Mouse (Mus musculus) hindbrain, embryonic 10.5 days (tissue): ENCODE results near the gene Lrrc25. TPM values are rescaled to one million over a fixed set of nuclear protein-coding genes. Genes with fewer than 3 reads are reported as not detected.
A peak's percentile ranks its signal among the peaks of the same experiment; 100 is the strongest.

Experiments used
- DNase-seq: peaks from one replicate; pipeline ENCODE4 v3.0.0-alpha.2; 2017; ENCODE audit warnings: low spot score
- H3K27ac ChIP-seq: fragments of 300-500 bp; sonication (generic); 2 replicates; pipeline ENCODE4 v1.5.1; 2016; ENCODE audit warnings: mild to moderate bottlenecking, moderate library complexity
- H3K27me3 ChIP-seq: fragments of 300-500 bp; sonication (generic); 2 replicates; pipeline ENCODE4 v1.6.1; 2016; ENCODE audit warnings: mild to moderate bottlenecking; ENCODE audit not compliant: poor library complexity, insufficient read depth, severe bottlenecking
- H3K36me3 ChIP-seq: fragments of 300-500 bp; sonication (generic); 2 replicates; pipeline ENCODE4 v1.6.1; 2016; ENCODE audit warnings: mild to moderate bottlenecking, moderate library complexity
- H3K4me1 ChIP-seq: fragments of 300-500 bp; sonication (generic); replicated peaks from 2 replicates; pipeline ENCODE4 v1.6.1; 2016; ENCODE audit warnings: mild to moderate bottlenecking
- H3K4me3 ChIP-seq: fragments of 300-500 bp; sonication (generic); 2 replicates; pipeline ENCODE4 v1.5.1; 2016; ENCODE audit warnings: mild to moderate bottlenecking, moderate library complexity
- H3K9me3 ChIP-seq: fragments of 300-500 bp; sonication (generic); 2 replicates; pipeline ENCODE4 v1.6.1; 2016; ENCODE audit warnings: mild to moderate bottlenecking, moderate library complexity
- whole genome bisulfite sequencing: fragments of 180-500 bp; shearing (Covaris S2); methylation state at CpG from one replicate; pipeline ENCODE4 v1.1.7; 2016; 5-methylcytosine and 5-hydroxymethylcytosine counted together
- polyA plus RNA-seq: library from polyadenylated mRNA; unstranded; fragments of >200 nt; fragmentation: Nextera tagmentation; extraction: Ambion mirVana; gene quantifications from 2 replicates; pipeline ENCODE4 v1.2.1, GENCODE M21; 2016

The Lrrc25 gene
- polyA plus RNA-seq, 1 experiment from 2014 or later: 1.6 TPM

DNA sequence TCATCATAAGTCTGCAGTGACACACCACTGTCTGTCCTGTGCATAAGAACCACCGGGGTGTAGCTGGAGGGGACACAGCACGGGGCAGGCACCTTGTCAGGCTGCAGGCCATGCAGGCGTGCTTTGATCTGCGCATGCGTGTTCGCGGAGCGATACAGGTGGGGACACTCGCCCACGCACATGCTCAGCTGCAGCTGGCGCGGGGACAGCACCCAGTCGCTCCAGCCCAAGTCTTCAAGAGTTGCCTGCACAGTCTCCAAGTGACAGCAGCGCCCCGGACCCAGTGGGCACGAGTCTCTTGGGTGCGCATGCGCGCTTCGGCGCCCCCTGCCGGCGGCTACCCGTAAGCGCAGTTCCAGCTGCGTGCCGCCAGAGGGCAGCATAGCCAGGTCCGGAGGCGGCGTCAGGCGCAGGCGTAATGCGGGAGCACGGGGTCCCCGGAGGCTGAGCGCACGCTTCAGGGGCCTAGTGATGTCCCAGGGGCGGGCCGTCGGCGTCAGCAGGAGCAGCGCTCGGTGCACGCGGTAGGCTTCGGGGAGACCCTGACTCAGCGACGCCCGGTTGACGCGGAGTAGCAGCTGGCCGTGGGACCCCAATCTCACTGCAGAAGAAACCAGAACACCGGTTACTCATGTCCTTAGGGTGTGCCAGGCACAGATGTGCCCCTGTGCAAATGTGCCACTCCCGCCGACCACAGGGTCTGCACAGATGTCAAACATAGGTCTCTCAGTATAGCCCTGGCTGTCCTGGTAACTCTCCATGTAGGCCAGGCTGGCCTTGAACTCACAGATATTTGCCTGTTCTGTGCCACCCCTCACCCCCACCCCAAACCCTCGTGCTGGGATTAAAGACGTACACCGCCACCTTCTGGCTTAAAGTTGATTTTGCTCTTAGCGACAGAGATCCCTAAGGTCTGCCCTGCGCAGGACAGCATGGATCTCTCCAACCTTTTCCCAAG is 13.9 kb downstream of the Lrrc25 start:
- Histone ChIP-seq H3K27ac (peak overlapping the region; percentile 83), H3K4me3 (peak overlapping the region; percentile 54), H3K36me3 (no peaks in the 10 kb centered on the region), H3K9me3 (no peaks in the 10 kb centered on the region), H3K4me1 (peaks cover 37% of the 10 kb centered on the region), H3K27me3 (peaks cover 38% of the 10 kb centered on the region)
- 1% methylated on average over 60 of the region's 60 CpGs for WGBS
- peak; percentile 94 for DNase-seq

DNA sequence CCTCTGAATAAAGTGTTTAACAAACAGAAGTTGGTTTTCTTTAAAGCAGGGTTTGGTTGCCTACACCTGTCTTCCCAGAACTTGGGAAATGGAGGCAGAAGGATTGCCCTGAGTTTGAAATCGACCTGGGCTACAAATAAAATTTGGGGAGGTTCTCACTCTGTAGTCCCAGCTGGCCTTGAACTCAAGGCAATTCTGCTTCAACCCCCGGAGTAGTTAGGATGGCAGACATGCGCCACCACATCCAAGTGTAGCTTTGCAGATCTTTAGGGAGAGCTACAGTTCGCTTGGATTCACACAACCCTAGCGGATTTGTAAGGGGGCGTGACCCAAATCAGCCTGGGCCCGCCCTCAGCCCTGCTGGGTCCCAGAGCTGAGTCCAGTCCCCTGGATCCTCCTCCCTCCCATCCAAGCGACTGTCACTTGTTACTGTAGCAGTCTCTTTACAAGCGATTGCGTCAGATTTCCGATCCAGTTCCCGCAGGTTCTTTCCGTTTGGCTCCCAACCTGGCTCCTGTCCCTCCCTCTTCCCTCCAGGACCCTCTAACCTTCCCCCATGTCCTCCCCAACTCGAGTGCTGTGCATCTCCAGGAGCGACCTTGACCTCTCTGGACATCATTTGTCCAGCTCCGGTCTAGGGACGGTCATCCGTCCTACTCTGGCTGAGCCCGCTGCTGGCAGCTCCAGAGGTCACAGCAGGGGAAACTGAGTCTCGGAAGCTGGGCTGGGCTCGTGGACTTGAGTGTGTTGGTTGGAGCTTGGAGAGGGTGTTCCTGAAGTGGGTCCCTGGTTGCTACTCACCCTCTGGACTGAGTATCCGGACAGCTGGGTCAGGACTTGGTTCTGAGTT is 14.8 kb downstream of the Lrrc25 start:
- H3K27me3 ChIP-seq: peaks cover 38% of the 10 kb centered on the region
- H3K36me3 ChIP-seq: no peaks in the 10 kb centered on the region
- DNase-seq: peak; percentile 35
- H3K9me3 ChIP-seq: no peaks in the 10 kb centered on the region
- H3K4me1 ChIP-seq: peaks cover 31% of the 10 kb centered on the region
- 14% methylated on average over 22 of the region's 22 CpGs for WGBS
- peak overlapping the region; percentile 54 for H3K4me3 ChIP-seq
- peak overlapping the region; percentile 83 for H3K27ac ChIP-seq

DNA sequence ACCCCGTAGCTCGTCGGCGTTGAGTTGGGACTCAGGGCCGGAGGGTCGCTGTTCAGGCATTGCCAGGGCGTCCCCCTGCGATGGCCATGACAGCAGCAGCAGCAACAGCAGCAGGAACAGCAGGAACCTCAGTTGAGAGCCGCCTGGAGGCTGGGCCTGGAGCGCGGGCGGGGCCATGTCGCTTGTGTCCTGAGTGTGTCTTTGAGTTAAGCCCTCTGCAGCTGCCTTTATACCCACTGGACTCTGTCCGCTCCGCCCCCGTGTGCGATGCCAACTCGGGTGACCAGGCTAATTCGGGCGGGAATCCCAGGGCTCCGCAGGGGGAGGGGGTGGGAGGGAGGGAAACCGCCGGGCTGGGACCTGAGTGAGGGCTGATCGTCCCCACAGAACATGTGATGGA is 15.5 kb downstream of the Lrrc25 start:
- no peak for DNase-seq
- Histone ChIP-seq H3K36me3 (no peaks in the 10 kb centered on the region), H3K9me3 (no peaks in the 10 kb centered on the region), H3K4me3 (peak overlapping the region; percentile 54; the same call in 1 of the 2 replicates), H3K4me1 (peaks cover 33% of the 10 kb centered on the region), H3K27ac (peak overlapping the region; percentile 23; the same call in 1 of the 2 replicates), H3K27me3 (peaks cover 38% of the 10 kb centered on the region)
- 23% methylated on average over 24 of the region's 24 CpGs for WGBS

DNA sequence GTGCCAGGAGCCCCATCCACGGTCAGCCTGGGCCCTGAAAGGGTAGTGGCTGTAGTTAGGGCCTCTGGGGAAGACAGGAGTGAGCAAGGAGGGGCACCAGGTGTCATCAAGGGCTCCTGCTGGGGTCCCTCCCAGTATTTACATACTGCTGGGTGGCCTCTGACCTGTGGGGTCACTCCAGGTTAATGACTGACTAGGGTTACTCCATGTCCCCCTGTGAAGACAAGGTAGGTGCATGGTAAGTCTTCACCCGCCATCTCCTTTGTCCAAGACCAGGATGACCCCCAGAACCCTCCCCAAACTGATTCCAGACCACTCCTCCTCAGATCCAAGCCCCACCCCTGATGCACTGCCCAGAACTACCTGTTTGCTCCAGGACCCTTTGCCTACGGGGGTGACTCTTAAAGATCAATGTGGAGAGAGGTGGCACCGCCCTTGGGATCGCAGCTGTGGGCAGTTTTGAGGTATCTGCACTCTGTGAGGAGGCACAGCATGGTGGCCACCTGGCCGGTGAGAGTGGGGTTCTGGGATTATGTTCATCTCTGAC is 16.5 kb downstream of the Lrrc25 start, which contains the start of gene Gdf15:
Gene Gdf15 (minus strand): TSS at position 111 of the 547 bp plus-strand sequence.
- no peaks in the 10 kb centered on the region for H3K36me3 ChIP-seq
- no peak for DNase-seq
- peaks cover 42% of the 10 kb centered on the region for H3K4me1 ChIP-seq
- 76% methylated on average over 6 of the region's 6 CpGs for WGBS
- peak within 1 kb of the TSS; percentile 54; the same call in 1 of the 2 replicates for H3K4me3 ChIP-seq
- H3K9me3 ChIP-seq: no peaks in the 10 kb centered on the region
- peaks cover 38% of the 10 kb centered on the region for H3K27me3 ChIP-seq
- H3K27ac ChIP-seq: peak within 1 kb of the TSS; percentile 23; the same call in 1 of the 2 replicates

DNA sequence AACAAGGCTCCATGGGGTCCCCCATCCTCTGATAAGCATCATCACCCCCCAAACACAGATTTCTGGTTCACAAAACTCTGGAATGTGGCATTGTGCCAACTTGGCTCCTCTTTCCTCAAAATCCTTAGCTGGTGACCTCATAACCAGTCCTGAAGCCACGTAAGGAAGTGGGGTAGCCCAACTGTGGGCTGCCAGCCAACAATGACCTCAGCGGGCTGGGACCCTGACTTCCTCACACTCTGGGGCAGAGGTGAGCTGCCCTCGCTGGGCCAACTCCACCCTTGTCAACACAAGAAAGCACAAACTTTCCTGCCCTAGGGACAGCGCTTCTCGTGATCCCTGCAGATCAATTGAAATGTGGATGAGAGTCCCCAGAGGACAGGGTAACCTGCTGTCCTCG is 18.1 kb downstream of the Lrrc25 start:
- WGBS: 65% methylated on average over 6 of the region's 6 CpGs
- Histone ChIP-seq H3K27ac (no peak overlapping the region), H3K9me3 (no peaks in the 10 kb centered on the region), H3K36me3 (no peaks in the 10 kb centered on the region), H3K4me1 (peaks cover 40% of the 10 kb centered on the region), H3K27me3 (peaks cover 35% of the 10 kb centered on the region), H3K4me3 (no peak overlapping the region)
- no peak for DNase-seq

DNA sequence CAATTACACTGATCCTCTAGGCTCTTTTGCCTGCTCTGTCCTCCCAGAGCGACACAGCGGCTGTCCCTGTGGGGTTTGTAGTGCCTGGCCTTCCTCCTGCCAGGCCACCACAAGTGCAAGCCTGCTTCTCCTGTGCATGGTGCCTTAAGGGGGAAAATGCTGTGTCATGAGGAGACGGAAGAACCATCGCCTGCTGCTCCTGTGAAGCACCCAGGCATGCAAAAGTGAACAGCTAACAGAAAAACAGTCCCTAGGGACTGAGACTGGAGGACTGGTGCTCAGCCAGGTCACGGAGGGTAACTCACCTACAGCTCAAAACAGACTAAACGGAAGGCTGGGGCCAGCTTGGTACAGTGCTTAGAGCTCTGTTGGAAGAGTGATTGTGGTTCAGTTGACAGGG is 19.6 kb downstream of the Lrrc25 start:
- Histone ChIP-seq H3K27me3 (peaks cover 32% of the 10 kb centered on the region), H3K27ac (0 out of 2 replicates have a peak overlapping the region, but pooled peaks have one; percentile 41), H3K9me3 (no peaks in the 10 kb centered on the region), H3K4me3 (no peak overlapping the region), H3K4me1 (peaks cover 25% of the 10 kb centered on the region), H3K36me3 (no peaks in the 10 kb centered on the region)
- DNase-seq: no peak
- WGBS: 77% methylated on average over 6 of the region's 6 CpGs

DNA sequence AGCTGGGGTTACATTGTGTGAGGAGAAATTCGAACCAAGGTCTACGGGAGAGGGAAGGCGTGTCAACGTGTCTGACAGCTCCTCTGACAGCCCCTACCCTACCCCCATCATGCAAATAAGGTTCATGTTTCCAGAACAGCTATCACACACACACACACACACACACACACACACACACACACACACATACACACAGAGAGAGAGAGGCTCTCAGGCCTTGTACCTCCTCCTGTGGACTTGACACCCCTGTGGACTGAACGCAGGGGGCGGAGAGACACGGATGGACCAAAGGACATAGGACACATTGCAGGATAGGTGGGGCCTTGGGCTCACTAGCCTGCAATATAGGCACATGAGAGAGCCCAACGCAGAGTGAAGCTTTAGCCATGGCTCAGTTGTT is 20.9 kb downstream of the Lrrc25 start:
- Histone ChIP-seq H3K27me3 (peaks cover 19% of the 10 kb centered on the region), H3K27ac (no peak overlapping the region), H3K9me3 (no peaks in the 10 kb centered on the region), H3K4me1 (peaks cover 12% of the 10 kb centered on the region), H3K36me3 (no peaks in the 10 kb centered on the region), H3K4me3 (no peak overlapping the region)
- no peak for DNase-seq
- 58% methylated on average over 8 of the region's 8 CpGs for WGBS

DNA sequence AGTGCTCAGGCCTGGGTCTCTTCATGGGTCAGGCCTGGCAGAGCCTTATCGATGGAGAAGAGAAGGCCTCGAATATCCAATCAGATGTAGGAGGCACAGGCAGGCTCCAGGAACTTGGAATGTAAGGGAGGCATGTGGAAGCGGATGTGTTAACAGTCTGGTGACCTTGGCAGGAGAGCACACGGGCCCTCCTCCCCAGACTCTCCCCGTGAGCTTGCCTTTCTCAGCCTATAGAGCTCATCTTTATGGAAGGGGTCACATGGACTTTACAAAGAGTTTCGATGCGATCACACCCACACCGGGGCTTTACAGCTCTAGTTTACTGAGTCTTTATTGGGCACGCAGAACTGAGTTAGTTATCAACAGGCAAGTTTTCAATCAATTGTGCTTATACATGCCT is 22.8 kb downstream of the Lrrc25 start:
- WGBS: 78% methylated on average over 9 of the region's 9 CpGs
- H3K27me3 ChIP-seq: no peaks in the 10 kb centered on the region
- DNase-seq: no peak
- H3K4me1 ChIP-seq: peaks cover 11% of the 10 kb centered on the region
- no peaks in the 10 kb centered on the region for H3K9me3 ChIP-seq
- H3K4me3 ChIP-seq: no peak overlapping the region
- no peak overlapping the region for H3K27ac ChIP-seq
- H3K36me3 ChIP-seq: no peaks in the 10 kb centered on the region

DNA sequence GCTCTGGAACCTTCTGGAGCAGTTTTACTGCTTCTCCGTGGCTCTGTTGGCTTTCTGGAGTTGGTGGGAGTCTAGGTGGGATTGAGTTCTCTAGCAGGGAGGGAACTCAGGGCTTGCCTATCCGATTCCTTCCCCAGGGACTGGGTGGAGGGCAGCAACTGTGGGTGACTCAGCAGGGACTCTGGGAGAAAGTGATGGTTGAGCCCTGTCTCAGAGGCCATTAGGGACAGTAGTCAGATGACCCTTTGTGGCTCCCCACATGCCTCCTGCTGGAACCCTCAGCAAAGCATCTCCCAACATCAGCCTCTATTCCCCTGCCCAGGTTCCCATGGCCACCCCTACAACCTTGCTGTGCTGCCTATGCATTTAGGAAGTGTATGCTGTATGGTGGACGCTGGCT is 27.1 kb downstream of the Lrrc25 start:
- H3K27me3 ChIP-seq: no peaks in the 10 kb centered on the region
- H3K9me3 ChIP-seq: no peaks in the 10 kb centered on the region
- no peak overlapping the region for H3K4me3 ChIP-seq
- no peaks in the 10 kb centered on the region for H3K36me3 ChIP-seq
- no peak for DNase-seq
- WGBS: 67% methylated on average over 3 of the region's 3 CpGs
- H3K27ac ChIP-seq: no peak overlapping the region
- peaks cover 31% of the 10 kb centered on the region for H3K4me1 ChIP-seq

DNA sequence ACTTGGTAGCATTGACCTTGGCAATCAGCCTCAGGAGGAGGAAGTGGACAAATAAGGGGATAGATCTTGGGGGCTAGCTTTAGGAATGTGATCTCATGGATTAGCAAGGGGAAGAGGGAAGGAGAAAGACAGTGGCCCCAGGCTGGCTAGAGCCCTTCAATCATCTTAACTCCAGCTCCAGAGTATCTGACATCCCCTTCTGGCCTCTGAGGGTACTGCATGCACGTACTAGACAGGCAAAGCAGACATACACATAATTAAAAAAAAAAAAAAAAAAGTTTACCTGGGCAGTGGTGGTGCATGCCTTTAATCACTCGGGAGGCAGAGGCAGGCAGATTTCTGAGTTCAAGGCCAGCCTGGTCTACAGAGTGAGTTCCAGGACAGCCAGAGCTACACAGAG is 28.1 kb downstream of the Lrrc25 start:
- no peaks in the 10 kb centered on the region for H3K27me3 ChIP-seq
- WGBS: 83% methylated on average over 2 of the region's 2 CpGs

DNA sequence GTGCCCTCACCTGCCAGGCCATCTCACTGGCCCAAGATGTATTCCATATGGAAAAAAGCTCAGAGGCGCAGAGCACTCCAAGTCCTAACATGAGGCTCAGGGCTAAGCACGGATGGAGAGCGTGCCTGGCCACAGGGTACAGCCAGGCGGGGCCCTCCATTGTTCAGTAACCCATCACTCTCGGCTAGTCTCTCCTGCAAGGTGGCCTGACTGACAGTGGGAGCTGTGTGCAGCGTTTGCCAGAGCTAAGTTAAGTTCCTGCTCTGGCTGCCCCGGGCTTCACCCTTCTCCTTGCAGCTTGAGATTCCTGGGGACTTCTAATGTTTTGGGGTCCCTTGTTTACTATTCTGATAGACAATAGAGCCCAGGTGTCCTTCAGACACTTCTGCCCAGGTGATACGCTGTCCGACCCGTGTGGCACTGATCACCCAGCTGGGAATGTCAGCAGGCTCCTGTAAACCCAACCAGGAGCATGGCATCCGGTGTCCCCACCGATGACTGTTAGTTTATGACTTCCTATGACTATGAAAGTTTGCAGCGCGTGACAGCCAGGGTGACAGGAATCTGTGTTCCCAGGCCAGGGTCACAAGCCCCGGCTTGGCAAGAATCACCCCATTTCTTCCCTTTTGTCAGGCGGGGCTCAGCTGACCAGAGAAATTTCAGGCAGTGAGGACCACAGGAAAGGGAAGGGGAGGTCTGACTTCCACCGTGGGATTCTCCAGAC is 29.7 kb downstream of the Lrrc25 start:
- Histone ChIP-seq H3K9me3 (no peaks in the 10 kb centered on the region), H3K27me3 (no peaks in the 10 kb centered on the region), H3K4me3 (no peak overlapping the region), H3K36me3 (peaks cover 24% of the 10 kb centered on the region), H3K27ac (peak overlapping the region; percentile 84; the same call in 1 of the 2 replicates), H3K4me1 (peaks cover 50% of the 10 kb centered on the region)
- no peak for DNase-seq
- 63% methylated on average over 17 of the region's 17 CpGs for WGBS

More for the DNA sequence above, 28.1 kb downstream of the Lrrc25 start:
- peaks cover 42% of the 10 kb centered on the region for H3K4me1 ChIP-seq
- peaks cover 8% of the 10 kb centered on the region for H3K36me3 ChIP-seq
- no peak overlapping the region for H3K4me3 ChIP-seq
- no peak overlapping the region for H3K27ac ChIP-seq
- no peaks in the 10 kb centered on the region for H3K9me3 ChIP-seq
- DNase-seq: no peak

DNA sequence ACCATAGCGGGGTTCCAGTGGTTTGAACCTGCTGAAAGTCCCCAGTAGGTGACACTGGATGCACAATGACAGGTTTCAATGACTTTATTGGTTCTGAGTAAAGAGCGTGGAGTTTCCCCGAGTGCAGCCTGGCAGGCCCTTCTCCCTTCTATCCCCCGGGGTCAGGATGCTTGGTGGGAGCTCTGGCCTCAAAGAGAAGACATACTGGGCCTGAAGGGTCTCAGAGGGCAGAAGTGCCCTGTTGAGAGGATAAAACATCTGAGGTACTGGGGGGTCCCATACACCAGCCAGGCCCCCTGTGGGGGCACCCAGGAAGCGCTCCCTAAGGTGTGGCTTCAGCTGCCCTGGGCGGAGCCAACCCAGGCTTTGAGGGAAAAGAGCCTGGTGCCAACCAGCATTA is 30.4 kb downstream of the Lrrc25 start:
- H3K4me3 ChIP-seq: no peak overlapping the region
- no peak for DNase-seq
- H3K27ac ChIP-seq: peak overlapping the region; percentile 84
- H3K4me1 ChIP-seq: peaks cover 50% of the 10 kb centered on the region
- peaks cover 31% of the 10 kb centered on the region for H3K36me3 ChIP-seq
- WGBS: 73% methylated on average over 6 of the region's 6 CpGs
- H3K9me3 ChIP-seq: no peaks in the 10 kb centered on the region
- no peaks in the 10 kb centered on the region for H3K27me3 ChIP-seq
